Mouse (Mus musculus): ENCODE data around the gene Psma7. TPM values are rescaled to one million over a fixed set of nuclear protein-coding genes. Genes with fewer than 3 reads are reported as not detected.

The Psma7 gene
- total RNA-seq, 1 experiment from 2014 or later = 147 TPM

DNA sequence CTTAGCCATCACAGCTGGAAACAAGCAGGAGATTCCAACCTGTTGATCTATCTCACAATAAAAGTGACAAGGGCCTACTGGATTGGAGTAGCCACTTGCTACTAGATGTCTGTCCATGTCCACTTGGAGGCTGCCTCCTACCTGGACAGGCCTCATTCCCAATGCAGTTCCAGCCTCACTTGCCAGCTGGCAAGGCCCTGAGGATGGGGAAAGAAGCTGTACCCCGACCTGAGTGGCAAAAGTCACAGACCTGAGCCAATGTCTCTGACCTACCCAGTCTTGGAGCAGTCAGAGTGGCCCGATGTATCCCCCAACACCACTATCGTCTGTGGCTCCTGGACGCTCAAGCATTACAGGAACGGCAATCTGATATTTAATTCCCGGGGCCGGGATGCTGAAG lies 28.5 kb downstream of the Psma7 start:
- no peak for ATAC-seq (ENCODE audit: extremely low read depth, insufficient number of reproducible peaks, low FRiP score, poor library complexity, severe bottlenecking)

DNA sequence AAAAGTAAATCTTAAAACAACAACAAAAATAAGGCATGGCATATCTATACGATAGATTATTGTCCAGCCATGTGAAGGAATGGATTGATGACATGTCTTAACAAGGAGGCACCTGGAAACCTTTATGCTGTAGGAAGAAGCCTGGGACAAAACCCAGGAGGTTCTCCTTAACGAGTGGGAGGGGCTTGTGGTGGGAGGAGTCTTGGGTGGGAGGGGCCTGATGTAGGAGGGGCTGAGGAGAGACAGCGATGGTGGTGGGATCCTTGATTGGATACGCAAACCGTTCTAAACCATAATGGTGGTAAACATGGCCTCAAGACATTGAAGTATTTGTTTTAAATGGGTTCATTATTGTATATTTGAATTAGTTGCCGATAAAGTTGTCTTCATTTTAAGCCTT lies 30.9 kb downstream of the Psma7 start:
- no peak for ATAC-seq (ENCODE audit: extremely low read depth, insufficient number of reproducible peaks, low FRiP score, poor library complexity, severe bottlenecking)

DNA sequence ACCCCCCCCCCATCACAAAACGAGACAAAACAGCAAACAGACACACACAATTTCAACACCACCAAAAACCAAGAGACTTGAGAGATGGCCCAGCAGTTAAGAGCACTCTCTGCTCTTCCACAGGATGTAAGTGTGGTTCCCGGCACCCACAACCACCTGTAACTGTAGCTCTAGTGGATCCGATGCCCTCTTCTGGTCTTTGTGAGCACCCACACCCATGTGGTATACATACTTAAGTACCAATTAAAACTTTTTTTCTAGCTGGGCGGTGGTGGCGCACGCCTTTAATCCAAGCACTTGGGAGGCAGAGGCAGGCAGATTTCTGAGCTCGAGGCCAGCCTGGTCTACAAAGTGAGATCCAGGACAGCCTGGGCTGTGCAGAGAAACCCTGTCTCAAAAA lies 31.5 kb downstream of the Psma7 start:
- no peak for ATAC-seq (ENCODE audit: extremely low read depth, insufficient number of reproducible peaks, low FRiP score, poor library complexity, severe bottlenecking)

DNA sequence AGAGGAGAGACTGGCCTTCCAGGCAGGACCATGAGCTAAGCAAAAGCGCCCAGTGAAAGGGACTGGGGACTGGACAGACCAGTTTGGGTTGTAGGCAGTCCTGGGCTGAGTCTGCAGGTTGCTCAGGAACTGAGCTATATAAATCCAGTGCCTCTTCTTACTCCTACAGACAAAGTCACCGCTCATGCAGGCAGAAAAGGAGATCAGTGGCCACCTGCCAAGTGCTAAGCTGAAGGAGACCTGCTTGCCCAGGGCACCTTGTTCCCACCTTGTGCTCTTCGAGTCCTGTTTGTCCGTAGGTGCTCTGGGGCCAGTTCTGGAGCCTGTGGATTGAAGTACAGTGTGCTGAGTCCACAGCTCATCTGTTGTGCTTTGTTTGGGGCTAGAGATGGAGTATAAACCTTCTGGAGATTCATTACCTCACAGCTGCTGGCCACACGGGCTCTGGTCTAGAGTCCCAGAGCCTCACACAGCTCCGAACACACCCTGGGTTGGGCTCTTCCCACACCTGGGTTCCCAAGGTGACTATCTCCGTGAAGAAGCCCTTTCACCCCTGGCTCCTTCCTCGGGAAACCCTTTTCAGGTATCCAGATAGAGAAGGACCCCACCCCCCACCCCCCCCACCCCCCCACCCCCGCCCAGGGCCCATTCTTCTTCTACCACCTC lies 35.7 kb downstream of the Psma7 start:
- ATAC-seq (ENCODE audit: extremely low read depth, insufficient number of reproducible peaks, low FRiP score, poor library complexity, severe bottlenecking) = no peak

DNA sequence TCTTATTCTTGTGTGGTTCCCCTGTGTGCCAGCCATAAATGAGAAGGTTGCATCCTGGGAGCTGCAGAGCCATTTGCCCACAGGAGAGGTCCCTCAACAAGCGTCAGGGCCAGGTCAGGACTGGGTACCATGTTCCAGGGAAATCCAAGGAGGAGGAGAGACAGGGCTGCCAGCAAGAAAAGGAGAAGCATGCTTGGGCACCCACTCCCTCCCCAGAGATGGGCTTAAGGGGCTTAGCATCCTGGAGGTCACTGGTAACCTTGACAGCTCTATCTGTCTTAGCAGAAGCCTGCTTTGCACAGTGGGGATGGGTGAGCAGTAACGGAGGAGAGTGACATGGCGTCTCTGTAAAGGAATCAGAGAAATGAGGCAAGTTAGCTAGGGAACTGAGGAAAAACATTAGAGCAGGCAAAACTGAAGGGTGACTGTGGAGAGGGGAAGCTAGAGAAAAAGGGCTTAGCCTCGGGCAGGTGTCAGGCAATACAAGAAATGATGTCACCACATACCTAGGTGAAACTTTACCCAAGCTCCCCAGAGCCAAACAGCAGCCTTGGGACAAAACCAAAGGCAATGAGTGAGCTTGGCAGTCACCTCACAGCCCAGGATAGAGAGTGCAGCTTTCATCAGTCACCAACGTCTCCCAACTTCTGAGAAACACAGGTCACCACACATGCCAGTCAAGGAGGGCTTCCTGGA lies 36.4 kb downstream of the Psma7 start:
- ATAC-seq (ENCODE audit: extremely low read depth, insufficient number of reproducible peaks, low FRiP score, poor library complexity, severe bottlenecking) = no peak

DNA sequence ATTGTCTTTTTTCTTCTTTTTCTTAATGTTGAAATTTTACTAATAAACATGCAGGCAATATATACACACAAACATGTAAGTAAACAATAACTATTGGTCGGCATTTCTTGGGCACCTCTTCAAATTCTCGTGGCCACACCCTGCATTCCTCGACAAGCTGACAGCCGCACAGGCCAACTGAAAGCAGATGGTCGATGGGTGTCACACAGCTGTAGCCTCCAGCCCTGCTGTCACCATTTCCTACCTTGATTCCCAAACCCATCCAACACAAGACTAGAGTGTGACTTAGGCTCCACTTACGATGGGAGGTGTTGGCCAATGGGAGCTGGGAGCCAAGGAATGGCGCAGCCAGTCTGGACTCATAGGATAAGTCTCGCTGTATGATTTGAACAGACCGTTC lies 40.6 kb downstream of the Psma7 start:
- no peak for ATAC-seq (ENCODE audit: extremely low read depth, insufficient number of reproducible peaks, low FRiP score, poor library complexity, severe bottlenecking)

DNA sequence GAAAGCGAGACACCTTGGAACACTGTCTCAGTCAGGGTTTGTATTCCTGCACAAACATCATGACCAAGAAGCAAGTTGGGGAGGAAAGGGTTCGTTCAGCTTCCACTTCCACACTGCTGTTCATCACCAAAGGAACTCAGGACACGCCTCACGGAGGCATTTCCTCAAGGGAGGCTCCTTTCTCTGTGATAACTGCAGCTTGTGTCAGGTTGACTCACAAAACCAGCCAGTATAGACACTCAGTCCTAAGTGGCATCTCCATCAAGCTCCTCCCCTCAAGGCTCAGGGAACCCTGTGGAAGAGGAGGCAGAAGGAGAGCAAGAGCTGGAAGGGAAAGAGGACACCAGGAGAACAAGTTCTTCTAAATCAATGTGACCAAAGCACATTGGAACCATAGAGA lies 43.8 kb downstream of the Psma7 start:
- ATAC-seq (ENCODE audit: extremely low read depth, insufficient number of reproducible peaks, low FRiP score, poor library complexity, severe bottlenecking) = no peak

DNA sequence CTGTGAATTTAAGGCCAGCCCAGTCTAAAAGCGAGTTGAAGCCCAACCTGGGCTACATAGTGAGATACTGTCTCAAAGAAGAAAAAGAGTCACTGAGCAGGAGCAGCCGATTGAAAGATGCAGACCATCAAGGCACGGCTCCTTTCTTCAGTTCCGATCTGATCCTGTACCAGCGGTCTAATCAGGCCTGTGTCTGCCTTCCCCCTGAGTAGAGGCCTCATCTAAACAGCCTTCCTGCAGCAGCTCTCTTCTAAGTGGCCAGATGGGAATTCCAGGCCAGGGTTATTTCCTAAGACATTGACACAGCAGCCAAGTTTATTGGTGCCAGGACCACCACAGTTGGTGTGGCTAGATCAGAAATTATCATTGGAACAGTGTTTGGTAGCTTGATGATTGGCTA lies 49.2 kb downstream of the Psma7 start:
- no peak for ATAC-seq (ENCODE audit: extremely low read depth, insufficient number of reproducible peaks, low FRiP score, poor library complexity, severe bottlenecking)

DNA sequence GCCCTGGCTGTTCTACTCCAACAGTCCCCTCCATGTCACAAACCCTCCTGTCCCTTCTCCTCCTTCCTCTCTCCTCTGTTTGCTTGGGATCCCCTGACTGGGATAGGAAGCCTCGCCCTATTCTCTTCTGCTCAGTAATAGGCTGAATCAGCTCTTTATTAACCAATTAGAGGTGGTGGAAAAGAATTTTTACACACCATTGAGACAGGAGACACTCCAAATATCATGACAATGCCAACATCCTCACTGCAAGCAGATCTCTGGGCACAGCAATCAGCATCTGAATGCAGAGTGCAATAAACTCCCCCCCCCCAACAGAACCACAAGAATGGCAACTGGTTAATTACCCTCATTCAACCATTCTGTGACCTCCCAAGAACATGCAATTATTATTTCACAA lies 53.1 kb downstream of the Psma7 start:
- no peak for ATAC-seq (ENCODE audit: extremely low read depth, insufficient number of reproducible peaks, low FRiP score, poor library complexity, severe bottlenecking)

DNA sequence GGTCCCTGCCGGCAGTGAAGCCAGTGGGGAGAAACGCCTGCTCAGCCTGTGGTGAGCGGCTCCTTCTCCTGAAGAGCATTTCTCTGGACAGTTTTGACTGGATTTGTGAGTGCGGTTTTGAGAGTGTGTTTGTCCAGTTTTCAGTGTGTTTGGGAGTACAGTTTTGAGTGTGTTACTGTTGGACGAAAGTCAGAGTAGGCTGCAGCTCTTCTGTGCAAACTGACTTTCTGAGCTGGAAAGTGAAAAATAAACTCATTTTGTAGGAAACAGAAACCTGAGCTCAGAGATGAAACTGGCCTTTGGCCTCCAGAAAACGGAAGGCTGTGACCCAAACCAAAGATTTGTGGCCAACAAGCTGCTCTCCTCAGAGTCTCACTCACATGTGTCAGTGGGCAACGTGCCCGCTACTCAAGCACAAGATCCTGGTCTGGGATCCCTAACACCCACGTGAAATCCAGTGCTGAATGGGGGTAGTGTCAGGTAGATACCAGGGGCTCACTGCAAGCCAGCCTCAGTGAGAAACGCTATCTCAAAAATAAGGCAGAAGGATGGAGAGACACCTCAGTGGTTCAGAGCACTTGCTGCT lies 55.7 kb downstream of the Psma7 start:
- ATAC-seq (ENCODE audit: extremely low read depth, insufficient number of reproducible peaks, low FRiP score, poor library complexity, severe bottlenecking) = no peak

Other genes starting within 250 kb of the Psma7 start
- gene Taf4, start 65.8 kb downstream of the Psma7 start, total RNA-seq (2017) = 42.6 and 46.0 TPM in 2 replicates
- 35.8 and 36.8 TPM in 2 replicates for gene Lsm14b, start 17.4 kb downstream of the Psma7 start, total RNA-seq (2017)
- 9.7 and 10.6 TPM in 2 replicates for gene Ss18l1, start 76 bp upstream of the Psma7 start, total RNA-seq (2017)
- gene Mtg2, start 28.2 kb upstream of the Psma7 start, total RNA-seq (2017) = 20.4 and 23.2 TPM in 2 replicates
- not detected in 2 replicates for gene Hrh3, start 62.1 kb upstream of the Psma7 start, total RNA-seq (2017)
- 83.9 and 85.7 TPM in 2 replicates for gene Osbpl2, start 76.9 kb upstream of the Psma7 start, total RNA-seq (2017)
- 73.4 and 75.9 TPM in 2 replicates for gene Adrm1, start 129.1 kb upstream of the Psma7 start, total RNA-seq (2017)
- gene Lama5, start 183.4 kb upstream of the Psma7 start, total RNA-seq (2017) = under 0.01 TPM in 2 replicates
- gene Rps21, start 214.9 kb upstream of the Psma7 start, total RNA-seq (2017) = 798 and 852 TPM in 2 replicates
- gene Cables2, start 231.1 kb upstream of the Psma7 start, total RNA-seq (2017) = 53.5 and 55.6 TPM in 2 replicates
- gene Rbbp8nl, start 247.4 kb upstream of the Psma7 start, total RNA-seq (2017) = not detected in 2 replicates